Mouse (Mus musculus) activated CD4-positive, CD25-positive, alpha-beta regulatory T cell, adult 4 months (primary cell): ENCODE measurements around the gene Yipf2. TPM values are rescaled to one million over a fixed set of nuclear protein-coding genes. Genes with fewer than 3 reads are reported as not detected.

Experiments used
- ATAC-seq: one replicate; pipeline ENCODE4 v1.8.0; 2017
- polyA plus RNA-seq, 2 experiments: library from polyadenylated mRNA; unstranded; fragments of 100-300 nt; shearing (Covaris generic); gene quantifications; one replicate each; pipeline ENCODE4 v1.2.1; 2017

The Yipf2 gene
- 10 to 100 TPM; 16.7 to 18.3 TPM for polyA plus RNA-seq

- peak; percentile 82 for ATAC-seq
Measured at GRCm38 (mm10) chr9:21592703-21593121, at the start of gene Yipf2, which contains the start of gene Timm29. Yipf2 (minus strand) TSS chr9:21592828. Timm29 (plus strand) TSS chr9:21592722.

GRCm38 (mm10) chr9:21639031-21639430 lies 46.4 kb upstream of the Yipf2 start:
- no peak for ATAC-seq

- ATAC-seq, result no peak
Measured at GRCm38 (mm10) chr9:21635639-21636038, 43.0 kb upstream of the Yipf2 start.

- no peak for ATAC-seq
Measured at GRCm38 (mm10) chr9:21633106-21633505, 40.5 kb upstream of the Yipf2 start.

GRCm38 (mm10) chr9:21630673-21631072 lies 38.0 kb upstream of the Yipf2 start:
- ATAC-seq, result no peak

- no peak for ATAC-seq
Measured at GRCm38 (mm10) chr9:21627145-21627795, 34.6 kb upstream of the Yipf2 start.

- no peak for ATAC-seq
Measured at GRCm38 (mm10) chr9:21626571-21626970, 33.9 kb upstream of the Yipf2 start.

- ATAC-seq, result no peak
Measured at GRCm38 (mm10) chr9:21625342-21626339, 33.0 kb upstream of the Yipf2 start.

- ATAC-seq, result no peak
Measured at GRCm38 (mm10) chr9:21622676-21623075, 30.0 kb upstream of the Yipf2 start.

GRCm38 (mm10) chr9:21620229-21620628 lies 27.6 kb upstream of the Yipf2 start:
- no peak for ATAC-seq

GRCm38 (mm10) chr9:21617066-21617465 lies 24.4 kb upstream of the Yipf2 start:
- ATAC-seq, result no peak

GRCm38 (mm10) chr9:21616232-21616781 lies 23.7 kb upstream of the Yipf2 start:
- peak; percentile 13 for ATAC-seq

- ATAC-seq, result peak; percentile 88
Measured at GRCm38 (mm10) chr9:21615617-21616231, 23.1 kb upstream of the Yipf2 start, which contains the start of gene Smarca4. Smarca4 (plus strand) TSS chr9:21616169.

- peak; percentile 3 for ATAC-seq
Measured at GRCm38 (mm10) chr9:21614864-21615616, 22.4 kb upstream of the Yipf2 start.

GRCm38 (mm10) chr9:21609861-21610260 lies 17.2 kb upstream of the Yipf2 start:
- peak; percentile 100 for ATAC-seq

- ATAC-seq, result no peak
Measured at GRCm38 (mm10) chr9:21606648-21607047, 14.0 kb upstream of the Yipf2 start.

GRCm38 (mm10) chr9:21605865-21606264 lies 13.2 kb upstream of the Yipf2 start:
- ATAC-seq, result no peak

GRCm38 (mm10) chr9:21604119-21604518 lies 11.5 kb upstream of the Yipf2 start:
- ATAC-seq, result no peak

- ATAC-seq, result peak; percentile 60
Measured at GRCm38 (mm10) chr9:21601722-21602399, 9.2 kb upstream of the Yipf2 start.

- peak; percentile 57 for ATAC-seq
Measured at GRCm38 (mm10) chr9:21601073-21601472, 8.4 kb upstream of the Yipf2 start.

GRCm38 (mm10) chr9:21600186-21600585 lies 7.6 kb upstream of the Yipf2 start:
- no peak for ATAC-seq
